Comparison of ENCODE assay signal across 28 mouse cellular contexts in the genomic region with DNA sequence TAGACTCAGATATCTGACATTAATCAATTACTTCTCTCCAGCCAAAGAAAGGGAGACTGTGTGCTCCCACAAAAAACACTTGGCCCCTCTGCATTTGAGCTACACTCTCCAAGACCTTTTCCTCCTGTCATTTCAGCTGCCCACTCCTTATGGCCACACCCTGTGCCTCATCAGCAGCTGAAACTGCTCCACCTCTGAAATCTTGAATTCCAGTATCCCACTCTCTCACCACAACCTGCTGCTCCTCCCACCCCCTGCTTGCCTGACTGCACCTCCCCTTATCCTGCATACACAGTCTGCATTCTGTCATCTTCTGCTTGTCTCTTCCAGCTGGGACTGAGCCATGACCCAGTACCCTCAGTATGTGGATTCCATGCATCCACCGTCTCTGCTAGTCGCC. TPM values are rescaled to one million over a fixed set of nuclear protein-coding genes. Genes with fewer than 3 reads are reported as not detected.
"Had no signal": no experiment of that assay in that cellular context is flagged by ENCODE, and none has a peak within 500 bp of the region (broad histone marks: within the 10 kb centered on the region; RNA-seq: fewer than 3 reads in every experiment).

No protein-coding gene starts in this region.

- H3K4me2 ChIP-seq: hindbrain, embryonic 12.5 days; hindbrain, embryonic 14.5 days; intestine, embryonic 15.5 days; limb, embryonic 12.5 days; liver, embryonic 11.5 days; liver, embryonic 13.5 days had no signal

- DNase-seq: gastrocnemius, adult 2 months; gastrocnemius, postnatal 10 days; gastrocnemius, postnatal 25 days; heart, adult 18-20 months; heart, postnatal 10 days; heart, postnatal 4 days; kidney, adult 18-20 months; kidney, adult 8-10 months; kidney, postnatal 10 days; kidney, postnatal 25 days; kidney, postnatal 4 days; liver; liver, embryonic 13.5 days had no signal

- H3K27ac ChIP-seq: gastrocnemius, adult 2 months; heart, embryonic 10.5 days; hindbrain, embryonic 10.5 days; hindbrain, embryonic 12.5 days; hindbrain, embryonic 14.5 days; intestine, embryonic 15.5 days; layer of hippocampus, adult 2 months; left cerebral cortex, adult 2 months; limb, embryonic 10.5 days; limb, embryonic 12.5 days; liver, embryonic 13.5 days had no signal

- H3K4me3 ChIP-seq: gastrocnemius, adult 2 months; heart, embryonic 10.5 days; hindbrain, embryonic 10.5 days; hindbrain, embryonic 12.5 days; intestine, embryonic 15.5 days; layer of hippocampus, adult 2 months; left cerebral cortex, adult 2 months; limb, embryonic 10.5 days; limb, embryonic 12.5 days; liver, embryonic 13.5 days had no signal

- H3K36me3 ChIP-seq: heart, embryonic 10.5 days; hindbrain, embryonic 10.5 days; hindbrain, embryonic 12.5 days; intestine, embryonic 15.5 days; limb, embryonic 10.5 days; limb, embryonic 12.5 days; liver, embryonic 13.5 days had no signal

- H3K9ac ChIP-seq: hindbrain, embryonic 12.5 days; hindbrain, embryonic 14.5 days; intestine, embryonic 15.5 days; limb, embryonic 12.5 days; liver, embryonic 13.5 days had no signal

- ATAC-seq: hindbrain, embryonic 16.5 days; inflammation-experienced regulatory T-cells, adult 6 months; intestine, embryonic 15.5 days; intestine, postnatal 0 days had no signal

- H3K9me3 ChIP-seq: heart, embryonic 10.5 days; hindbrain, embryonic 12.5 days; intestine, embryonic 15.5 days; limb, embryonic 10.5 days; liver, embryonic 13.5 days had no signal

- H3K27me3 ChIP-seq: hindbrain, embryonic 12.5 days; intestine, embryonic 15.5 days; limb, embryonic 12.5 days; liver, embryonic 13.5 days had no signal

- H3K4me1 ChIP-seq: heart, embryonic 10.5 days; hindbrain, embryonic 10.5 days; hindbrain, embryonic 12.5 days; intestine, embryonic 15.5 days; limb, embryonic 10.5 days; limb, embryonic 12.5 days; liver, embryonic 13.5 days had no signal

RNA-seq across cellular contexts. Expression of a gene that starts 9.2 kb away (rescaled TPM):
- total RNA-seq: gastrocnemius, adult 2 months; gastrocnemius, postnatal 10 days; granulocyte monocyte progenitor cell, adult 5-6 weeks; heart, postnatal 10 days; heart, postnatal 25 days; heart, postnatal 4 days had no signal
- polyA plus RNA-seq: intestine, postnatal 0 days; liver, embryonic 13.5 days had no signal
